Mouse (Mus musculus) frontal cortex, postnatal 14 days (tissue): ENCODE results near the gene Pfkfb4.

ENCODE experiments used
- DNase-seq, 2 experiments: peaks; one replicate each; pipeline ENCODE4 v3.0.0; 2022; ENCODE audit warnings: low spot score in 2 of 2

The Pfkfb4 gene

GRCm38 (mm10) chr9:108991428-108992084, at the start of gene Pfkfb4:
Gene Pfkfb4, plus strand, starts transcription at chr9:108991778.
- peak; percentile 89 to 95 for DNase-seq

GRCm38 (mm10) chr9:108945111-108945510, 46.5 kb upstream of the Pfkfb4 start:
- DNase-seq = no peak

- DNase-seq = no peak
Observed at GRCm38 (mm10) chr9:108945608-108946007, 46.0 kb upstream of the Pfkfb4 start.

- no peak for DNase-seq
Observed at GRCm38 (mm10) chr9:108949231-108949966, 42.2 kb upstream of the Pfkfb4 start.

- DNase-seq = no peak
Observed at GRCm38 (mm10) chr9:108949967-108950728, 41.4 kb upstream of the Pfkfb4 start.

GRCm38 (mm10) chr9:108953081-108953636, 38.4 kb upstream of the Pfkfb4 start, which contains the start of gene Col7a1:
Gene Col7a1, plus strand, starts transcription at chr9:108953586.
- DNase-seq = no peak

GRCm38 (mm10) chr9:108955241-108955640, 36.3 kb upstream of the Pfkfb4 start:
- DNase-seq = no peak

GRCm38 (mm10) chr9:108955846-108956245, 35.7 kb upstream of the Pfkfb4 start:
- DNase-seq = no peak

GRCm38 (mm10) chr9:108963577-108963976, 28.0 kb upstream of the Pfkfb4 start:
- DNase-seq = no peak

GRCm38 (mm10) chr9:108964338-108964737, 27.2 kb upstream of the Pfkfb4 start:
- DNase-seq = no peak

- no peak for DNase-seq
Observed at GRCm38 (mm10) chr9:108970623-108971022, 21.0 kb upstream of the Pfkfb4 start.

GRCm38 (mm10) chr9:108976483-108976882, 15.1 kb upstream of the Pfkfb4 start:
- DNase-seq = no peak

- no peak for DNase-seq
Observed at GRCm38 (mm10) chr9:108977966-108978365, 13.6 kb upstream of the Pfkfb4 start.

GRCm38 (mm10) chr9:108982498-108982897, 9.1 kb upstream of the Pfkfb4 start:
- no peak for DNase-seq

GRCm38 (mm10) chr9:108983209-108983608, 8.4 kb upstream of the Pfkfb4 start:
- no peak for DNase-seq

- no peak for DNase-seq
Observed at GRCm38 (mm10) chr9:108985710-108986109, 5.9 kb upstream of the Pfkfb4 start, which contains the start of gene Ucn2. Gene Ucn2, plus strand, starts transcription at chr9:108986010.

GRCm38 (mm10) chr9:108987704-108988350, 3.8 kb upstream of the Pfkfb4 start:
- DNase-seq = no peak

GRCm38 (mm10) chr9:108989802-108990461, 1.6 kb upstream of the Pfkfb4 start:
- DNase-seq = no peak

- no peak for DNase-seq
Observed at GRCm38 (mm10) chr9:108990462-108990820, 1.1 kb upstream of the Pfkfb4 start.

- peak in 1 of 2 experiments; percentile 48 for DNase-seq
Observed at GRCm38 (mm10) chr9:108992085-108992469, 499 bp downstream of the Pfkfb4 start.
